Mouse (Mus musculus) heart, postnatal 0 days (tissue): ENCODE results near the gene Tmem262.

ENCODE experiments used
- CTCF ChIP-seq: IDR thresholded peaks from 2 replicates; pipeline ENCODE4 v1.5.1; 2016; ENCODE audit warnings: antibody characterized with exemption, control low read depth, low read depth
- EP300 ChIP-seq: IDR thresholded peaks from 2 replicates; pipeline ENCODE4 v1.6.1; 2016; ENCODE audit warnings: antibody characterized with exemption, low read depth

DNA sequence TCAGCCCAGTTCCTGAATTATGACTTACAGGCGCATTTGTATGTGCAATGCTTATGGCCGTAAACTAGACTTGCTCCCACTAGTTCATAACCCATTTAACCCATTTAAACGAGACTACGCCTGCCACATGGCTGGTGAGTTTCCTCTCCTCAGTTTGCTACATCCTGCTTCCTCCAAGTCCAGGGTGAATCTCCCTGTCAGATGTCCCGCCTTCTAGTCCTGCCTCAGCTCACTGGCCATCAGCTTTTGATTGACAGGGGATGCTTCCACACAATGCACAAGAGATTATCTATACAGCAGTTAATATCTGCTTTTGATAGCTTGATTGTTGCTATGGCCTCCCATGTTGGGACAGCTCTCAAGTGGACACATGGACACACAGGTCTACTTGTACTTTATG is 25.5 kb upstream of the Tmem262 start:
- TF ChIP-seq CTCF (no peak), EP300 (no peak)
